Mouse (Mus musculus) spleen, postnatal 0 days (tissue): Measurements from ENCODE around the gene Rhox7b. TPM values are rescaled to one million over a fixed set of nuclear protein-coding genes. Genes with fewer than 3 reads are reported as not detected.

Experiments
- polyA plus RNA-seq: library from polyadenylated mRNA; unstranded; fragments of >200 nt; fragmentation: Nextera tagmentation; extraction: Ambion mirVana; gene quantifications from 2 replicates; pipeline ENCODE4 v1.2.1, GENCODE M21; 2015

Gene Rhox7b
- polyA plus RNA-seq = not detected in 2 replicates

DNA sequence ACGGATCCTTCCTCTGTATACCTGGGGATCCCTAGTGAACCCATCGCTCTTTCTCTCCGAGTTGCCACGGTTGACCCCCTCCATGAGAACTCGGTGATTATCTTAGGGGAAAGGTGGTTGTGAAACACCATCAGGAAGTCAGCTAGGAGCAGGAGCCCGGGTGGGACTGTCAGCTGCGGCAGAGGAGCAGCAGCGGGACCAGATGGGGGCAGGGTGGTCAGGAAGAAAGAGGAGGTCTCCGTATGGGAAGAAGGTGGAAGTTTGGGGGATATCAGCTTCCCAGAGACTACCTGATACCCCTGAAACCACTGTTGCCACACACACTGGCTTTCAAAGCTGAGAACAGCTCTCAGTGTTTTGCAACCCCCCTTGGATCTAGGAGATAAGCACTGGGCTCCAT lies at the start of gene Rhox7b:
Gene Rhox7b, minus strand, starts transcription at position 101 of the 400 bp plus-strand sequence.

DNA sequence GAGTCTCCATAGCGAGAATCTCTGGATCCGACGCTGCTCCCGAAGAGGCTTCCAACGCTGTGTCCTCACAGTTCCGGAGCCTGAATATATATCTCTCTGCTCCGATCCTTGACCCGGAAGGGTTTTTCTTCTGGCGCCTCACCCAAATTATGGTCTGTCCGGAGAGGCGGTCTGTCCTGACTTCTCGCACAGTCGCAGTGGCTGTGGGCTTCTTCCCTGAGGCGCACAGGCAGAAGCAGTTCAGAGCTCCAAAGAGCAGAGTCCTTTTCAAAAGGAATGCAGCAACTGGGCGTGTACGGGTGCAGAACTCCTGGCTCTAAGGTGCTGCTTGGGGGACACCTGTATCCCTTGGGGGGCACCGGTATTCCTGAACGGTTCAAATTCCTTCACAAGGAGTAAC lies 4.6 kb upstream of the Rhox7b start, which contains the start of gene Rhox9:
Gene Rhox9, minus strand, starts transcription at position 101 of the 400 bp plus-strand sequence.

GRCm38 (mm10) chrX:37878844-37879243 lies 18.2 kb downstream of the Rhox7b start, which contains the start of gene Rhox8:
Gene Rhox8 (minus strand): TSS chrX:37878944.

Other genes with a start within 250 kb of the Rhox7b start
- not detected in 2 replicates for gene Rhox4g, start 245.9 kb downstream of the Rhox7b start, polyA plus RNA-seq
- gene Rhox3h, start 228.5 kb downstream of the Rhox7b start, polyA plus RNA-seq = not detected in 2 replicates
- not detected in 2 replicates for gene Rhox2h, start 224.0 kb downstream of the Rhox7b start, polyA plus RNA-seq
- gene Rhox5, start 92.4 kb downstream of the Rhox7b start, polyA plus RNA-seq = 0.20 and 0.65 TPM in 2 replicates
- gene Rhox6, start 70.3 kb downstream of the Rhox7b start, polyA plus RNA-seq = not detected in 2 replicates
- gene Rhox7a, start 65.5 kb downstream of the Rhox7b start, polyA plus RNA-seq = not detected in 2 replicates
- 0.10 and 0.35 TPM in 2 replicates for gene Rhox8, start 18.3 kb downstream of the Rhox7b start, polyA plus RNA-seq
- gene Rhox9, start 4.5 kb upstream of the Rhox7b start, polyA plus RNA-seq = not detected in 2 replicates
- not detected in 2 replicates for gene Btg1-ps1, start 121.6 kb upstream of the Rhox7b start, polyA plus RNA-seq
- gene Btg1-ps2, start 145.9 kb upstream of the Rhox7b start, polyA plus RNA-seq = not detected in 2 replicates
- not detected in 2 replicates for gene Rhox10, start 169.2 kb upstream of the Rhox7b start, polyA plus RNA-seq
- gene Rhox11, start 187.9 kb upstream of the Rhox7b start, polyA plus RNA-seq = not detected in 2 replicates
- not detected in 2 replicates for gene Rhox12, start 213.7 kb upstream of the Rhox7b start, polyA plus RNA-seq
- gene Rhox13, start 224.0 kb upstream of the Rhox7b start, polyA plus RNA-seq = not detected in 2 replicates